Mouse (Mus musculus): ENCODE data around the gene Rhox4g.
"Not testable (repeated sequence)": the region's sequence is repeated elsewhere in the genome, so short reads cannot be mapped to it uniquely, and the experiment has no call there.

Rhox4g gene

DNA sequence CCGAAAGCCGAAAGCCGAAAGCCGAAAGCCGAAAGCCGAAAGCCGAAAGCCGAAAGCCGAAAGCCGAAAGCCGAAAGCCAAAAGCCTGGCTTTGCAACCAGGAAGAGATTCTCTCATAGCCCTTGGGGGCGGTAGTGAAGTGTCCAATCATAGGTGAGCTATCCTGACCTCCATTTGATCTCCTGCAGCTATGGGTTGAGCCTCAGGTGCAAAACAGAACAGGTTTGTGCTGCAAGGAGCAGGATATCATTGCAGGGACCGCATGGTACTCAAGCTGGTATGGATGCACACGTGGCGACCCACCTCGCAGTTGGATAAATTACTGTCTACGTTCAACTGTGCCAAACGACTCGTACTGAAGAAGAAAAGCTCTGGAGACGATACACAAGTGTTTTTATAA lies at the start of gene Rhox4g:
Rhox4g (minus strand) TSS at position 101 of the 400 bp plus-strand sequence.
- not testable (repeated sequence) for DNase-seq (ENCODE audit: low read depth, low spot score)

DNA sequence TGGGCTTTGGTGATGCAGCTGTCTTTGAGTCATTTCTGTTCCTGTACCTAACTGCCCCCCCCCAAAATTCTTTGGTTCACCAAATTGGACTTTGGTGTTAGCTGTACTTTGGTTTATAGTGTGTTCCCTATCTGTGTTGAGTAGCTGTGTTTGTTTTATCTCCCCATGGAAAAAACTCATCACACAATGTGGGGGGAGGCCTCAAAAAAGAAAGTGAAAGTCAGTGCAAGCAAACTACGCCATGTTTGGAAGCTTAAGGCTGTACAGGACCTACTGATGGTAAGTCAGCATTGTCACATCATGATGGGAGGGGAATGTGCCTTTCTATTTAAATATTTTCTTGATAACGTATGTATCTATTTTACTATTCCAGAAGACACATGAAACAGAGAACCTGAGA lies 41.1 kb upstream of the Rhox4g start:
- DNase-seq (ENCODE audit: low read depth, low spot score), result no peak

DNA sequence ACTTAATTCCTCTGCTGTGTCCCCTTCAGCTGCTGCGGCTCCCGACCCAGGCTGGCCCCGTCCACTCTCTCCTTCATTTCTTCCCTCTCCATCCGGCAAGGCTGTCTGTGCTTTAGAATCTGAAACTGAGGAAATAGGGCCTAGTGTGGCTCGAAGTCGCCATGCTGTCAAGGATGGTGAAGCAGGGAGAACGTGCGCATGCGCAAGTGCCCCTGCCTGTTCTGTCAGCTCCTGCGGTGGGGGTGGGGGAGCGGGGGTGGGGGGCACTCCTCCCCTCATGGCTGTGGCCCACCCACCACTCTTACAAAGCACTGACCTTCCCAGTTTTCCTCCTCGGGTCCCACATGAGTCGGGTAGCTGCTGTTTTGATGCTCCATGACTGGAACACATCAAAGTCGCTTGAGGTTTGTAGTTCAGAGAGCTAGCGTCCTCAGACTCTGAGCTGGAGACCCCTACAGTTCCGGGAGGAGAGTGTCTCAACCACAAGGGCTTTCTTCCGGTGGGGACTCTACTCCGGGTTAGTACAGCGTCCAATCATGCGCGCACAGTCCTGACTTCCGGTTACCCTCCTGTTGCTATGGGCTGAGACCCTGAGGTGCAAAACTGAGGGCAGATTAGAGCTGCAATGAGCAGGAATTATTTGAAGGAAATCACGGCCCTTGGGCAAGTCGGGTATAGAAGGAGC lies 32.0 kb upstream of the Rhox4g start:
- DNase-seq (ENCODE audit: low read depth, low spot score), result no peak

DNA sequence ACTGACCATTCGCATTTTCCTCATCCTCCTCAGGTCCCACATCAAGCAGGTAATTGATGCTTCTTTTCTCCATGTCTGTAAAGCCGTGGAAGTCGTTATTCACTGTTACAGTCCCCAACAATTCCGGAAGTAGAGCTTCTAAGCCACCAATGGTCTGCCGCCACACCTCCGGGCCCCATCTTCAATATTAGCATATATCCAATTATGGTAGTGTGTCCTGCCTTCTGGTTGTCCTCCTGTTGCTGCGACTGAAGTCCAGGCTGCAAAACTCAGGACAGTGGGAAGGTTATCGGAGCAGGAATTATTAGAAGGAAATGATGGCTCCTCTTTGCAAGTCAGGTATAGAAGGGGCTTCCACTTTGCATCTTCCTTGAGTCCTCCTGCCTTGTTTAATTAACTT lies 22.1 kb upstream of the Rhox4g start, which contains the start of gene Rhox2h:
Rhox2h (minus strand) TSS at position 101 of the 400 bp plus-strand sequence.
- not testable (repeated sequence) for DNase-seq (ENCODE audit: low read depth, low spot score)

GRCm38 (mm10) chrX:37668664-37669063 lies 17.5 kb upstream of the Rhox4g start, which contains the start of gene Rhox3h:
Gene Rhox3h, minus strand, starts transcription at chrX:37668764.
- DNase-seq (ENCODE audit: low read depth, low spot score), result not testable (repeated sequence)

GRCm38 (mm10) chrX:37643370-37643769 lies 7.8 kb downstream of the Rhox4g start, which contains the start of gene Rhox2g:
Gene Rhox2g, minus strand, starts transcription at chrX:37643470.
- not testable (repeated sequence) for DNase-seq (ENCODE audit: low read depth, low spot score)

DNA sequence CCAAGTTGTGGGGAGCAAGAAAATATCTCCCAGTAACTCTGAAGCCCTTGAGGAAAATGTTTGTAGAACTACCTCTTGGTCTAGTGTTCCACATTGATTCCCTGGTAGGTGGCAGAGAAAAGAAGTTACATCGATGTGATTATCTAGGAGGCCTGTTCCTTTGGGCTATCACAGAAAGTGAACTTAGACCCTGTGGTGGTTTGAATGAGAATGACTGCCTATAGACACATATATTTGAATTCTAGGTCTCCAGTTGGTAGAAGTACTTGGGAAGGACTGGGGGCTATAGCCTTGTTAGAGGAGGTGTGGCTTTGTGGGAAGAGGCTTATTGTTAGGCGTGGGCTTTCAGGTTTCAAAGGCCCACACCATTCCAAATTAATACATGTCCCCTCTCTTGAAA lies 22.6 kb downstream of the Rhox4g start, which contains the start of gene Rhox3g:
Rhox3g (minus strand) TSS at position 101 of the 400 bp plus-strand sequence.
- not testable (repeated sequence) for DNase-seq (ENCODE audit: low read depth, low spot score)

DNA sequence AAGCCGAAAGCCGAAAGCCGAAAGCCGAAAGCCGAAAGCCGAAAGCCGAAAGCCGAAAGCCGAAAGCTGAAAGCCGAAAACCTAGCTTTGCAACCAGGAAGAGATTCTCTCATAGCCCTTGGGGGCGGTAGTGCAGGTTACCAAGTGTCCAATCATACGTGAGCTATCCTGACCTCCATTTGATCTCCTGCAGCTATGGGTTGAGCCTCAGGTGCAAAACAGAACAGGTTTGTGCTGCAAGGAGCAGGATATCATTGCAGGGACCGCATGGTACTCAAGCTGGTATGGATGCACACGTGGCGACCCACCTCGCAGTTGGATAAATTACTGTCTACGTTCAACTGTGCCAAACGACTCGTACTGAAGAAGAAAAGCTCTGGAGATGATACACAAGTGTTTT lies 43.5 kb downstream of the Rhox4g start, which contains the start of gene Rhox4f:
Rhox4f (minus strand) TSS at position 101 of the 400 bp plus-strand sequence.
- not testable (repeated sequence) for DNase-seq (ENCODE audit: low read depth, low spot score)

Data from skeletal muscle tissue, adult 2 months (tissue).